Mouse (Mus musculus) CH12.LX (cell line): Measurements from ENCODE around the gene Msx3.

Experiments used
- CTCF ChIP-seq, 2 experiments: IDR thresholded peaks in 1 of 2; conservative IDR thresholded peaks in 1 of 2; 2 replicates each; pipeline ENCODE4 v1.5.1; 2011 to 2012; ENCODE audit warnings: low read depth in 2 of 2, low read length in 2 of 2, improper control_type of control experiment in 1 of 2, inconsistent platforms in 1 of 2, mild to moderate bottlenecking in 1 of 2, moderate library complexity in 1 of 2
- MEF2A ChIP-seq: IDR thresholded peaks from 2 replicates; pipeline ENCODE4 v1.6.1; 2014; ENCODE audit warnings: low read depth, mild to moderate bottlenecking, inconsistent platforms, low read length, improper control_type of control experiment, borderline replicate concordance
- POLR2A ChIP-seq: IDR thresholded peaks from 2 replicates; pipeline ENCODE4 v1.6.1; 2011; ENCODE audit warnings: low read depth, mild to moderate bottlenecking, improper control_type of control experiment, low read length
- ZC3H11A ChIP-seq: IDR thresholded peaks from 2 replicates; pipeline ENCODE4 v1.6.1; 2012; ENCODE audit warnings: low read depth, mild to moderate bottlenecking, inconsistent platforms, low read length, improper control_type of control experiment

DNA sequence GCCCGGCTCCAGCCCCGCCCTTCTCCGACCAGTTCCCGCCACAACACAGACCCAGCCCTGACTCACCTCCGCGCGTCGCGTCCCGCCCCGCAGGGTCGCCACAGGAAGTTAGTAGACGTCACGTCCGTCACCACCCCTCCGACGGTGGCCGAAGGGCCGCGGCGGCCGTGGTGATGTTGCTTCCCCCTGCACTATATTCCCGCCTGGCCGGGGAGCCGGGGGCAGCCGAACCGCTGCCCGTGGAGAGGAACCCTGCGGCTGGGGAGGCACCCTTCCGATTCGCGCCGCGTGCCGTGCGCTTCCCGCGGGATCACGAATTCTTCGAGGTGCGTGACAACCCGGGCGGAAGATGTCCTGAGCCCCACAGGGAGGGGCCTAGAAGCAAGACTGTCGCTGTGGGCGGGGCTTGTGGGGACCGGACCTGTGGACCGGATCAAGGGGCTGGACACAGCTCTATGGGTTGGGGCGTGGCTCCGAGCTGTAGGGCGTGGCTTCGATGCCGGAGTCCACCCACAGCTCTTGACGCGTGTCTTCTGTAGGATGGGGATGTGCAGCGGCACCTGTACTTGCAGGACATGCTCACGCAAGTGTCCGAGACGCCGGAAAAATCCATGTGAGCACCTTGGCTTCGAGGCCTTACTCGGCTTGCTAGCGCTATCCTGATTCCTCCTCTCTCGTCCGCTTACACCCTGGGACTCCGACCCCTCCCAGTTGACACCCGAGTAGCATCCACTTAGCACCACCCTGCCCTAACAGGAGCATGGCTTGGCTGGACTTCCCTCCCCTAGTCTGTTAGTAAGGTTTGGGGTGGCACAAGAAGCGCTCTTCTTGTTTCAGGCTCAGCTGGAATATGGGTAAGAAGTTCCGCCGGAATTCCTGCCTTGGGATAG, 12.4 kb downstream of the Msx3 start, which contains the start of the genes Zfp511 and Tubgcp2:
- TF ChIP-seq CTCF (conservative IDR thresholded peaks at IDR 0.05 in 1 of 2, IDR thresholded peaks at IDR 0.05 in 1 of 2; ENCODE audit: low read depth in 2 of 2, low read length in 2 of 2) (no peak), MEF2A (peak; percentile 60), POLR2A (peak; percentile 80), ZC3H11A (no peak)
